Mouse (Mus musculus) megakaryocyte, adult 5-6 weeks (primary cell): ENCODE data around the gene Rbm20. TPM values are rescaled to one million over a fixed set of nuclear protein-coding genes. Genes with fewer than 3 reads are reported as not detected.

Experiments
- ATAC-seq: 2 replicates; pipeline ENCODE4 v1.8.0; 2016; ENCODE audit warnings: mild to moderate bottlenecking, inconsistent platforms; ENCODE audit not compliant: poor library complexity, severe bottlenecking
- total RNA-seq, 2 experiments: library from RNA; stranded (forward) in 1 of 2; stranded (reverse) in 1 of 2; fragments of 153-499, 151-499 nt in 1 of 2; fragments of 221-1000, 200-1000 nt in 1 of 2; gene quantifications; 2 replicates each; pipeline versions ENCODE4 v1.2.3 to v1.2.4; 2015 to 2017

Rbm20 gene
- total RNA-seq, 2 experiments from 2014 or later: 0.11 TPM; not detected in 1

GRCm38 (mm10) chr19:53751420-53752185 is 74.5 kb downstream of the Rbm20 start:
- no peak for ATAC-seq

- no peak for ATAC-seq
Measured at GRCm38 (mm10) chr19:53752993-53753392, 75.9 kb downstream of the Rbm20 start.

- ATAC-seq: no peak
Measured at GRCm38 (mm10) chr19:53754421-53754830, 77.3 kb downstream of the Rbm20 start.

- no peak for ATAC-seq
Measured at GRCm38 (mm10) chr19:53755346-53755745, 78.2 kb downstream of the Rbm20 start.

GRCm38 (mm10) chr19:53757432-53758109 is 80.5 kb downstream of the Rbm20 start:
- no peak for ATAC-seq

- ATAC-seq: no peak
Measured at GRCm38 (mm10) chr19:53758881-53759418, 81.8 kb downstream of the Rbm20 start.

GRCm38 (mm10) chr19:53760125-53761101 is 83.3 kb downstream of the Rbm20 start:
- ATAC-seq: no peak

GRCm38 (mm10) chr19:53762749-53763438 is 85.8 kb downstream of the Rbm20 start:
- peak; percentile 66 for ATAC-seq

- ATAC-seq: no peak
Measured at GRCm38 (mm10) chr19:53764688-53765478, 87.8 kb downstream of the Rbm20 start.

- peak; percentile 66 for ATAC-seq
Measured at GRCm38 (mm10) chr19:53768478-53768877, 91.4 kb downstream of the Rbm20 start.

GRCm38 (mm10) chr19:53773937-53774640 is 97.0 kb downstream of the Rbm20 start:
- ATAC-seq: peak; percentile 86

GRCm38 (mm10) chr19:53774641-53775350 is 97.7 kb downstream of the Rbm20 start:
- ATAC-seq: no peak

- ATAC-seq: no peak
Measured at GRCm38 (mm10) chr19:53779402-53779801, 102.3 kb downstream of the Rbm20 start.

- no peak for ATAC-seq
Measured at GRCm38 (mm10) chr19:53779818-53780217, 102.7 kb downstream of the Rbm20 start.

- ATAC-seq: peak; percentile 52
Measured at GRCm38 (mm10) chr19:53780752-53781602, 103.9 kb downstream of the Rbm20 start.

GRCm38 (mm10) chr19:53781826-53782225 is 104.7 kb downstream of the Rbm20 start:
- no peak for ATAC-seq

GRCm38 (mm10) chr19:53785352-53785751 is 108.2 kb downstream of the Rbm20 start:
- no peak for ATAC-seq
